Mouse (Mus musculus): Measurements from ENCODE around the gene Lgals9.

- TF ChIP-seq CTCF (IDR thresholded peaks at IDR 0.05; ENCODE audit: extremely low read depth, insufficient read depth, low read length) (no peak), POLR2A (IDR thresholded peaks at IDR 0.05; ENCODE audit: extremely low read depth, insufficient read depth, low read length) (no peak)
These were observed 28.3 kb upstream of the Lgals9 start for GRCm38 (mm10) chr11:79013056-79013455.
